Mouse (Mus musculus) ES-Bruce4 (cell line): ENCODE measurements around the gene Chchd6. TPM values are rescaled to one million over a fixed set of nuclear protein-coding genes. Genes with fewer than 3 reads are reported as not detected.

Source experiments
- H3K27ac ChIP-seq: 2 replicates; pipeline ENCODE4 v1.5.1; 2012; ENCODE audit warnings: low read length, inconsistent platforms; ENCODE audit not compliant: insufficient read depth
- H3K27me3 ChIP-seq: 2 replicates; pipeline ENCODE4 v1.6.1; 2012; ENCODE audit warnings: mild to moderate bottlenecking, low read length, inconsistent platforms; ENCODE audit not compliant: control insufficient read depth, poor library complexity, insufficient read depth, severe bottlenecking
- H3K36me3 ChIP-seq: 2 replicates; pipeline ENCODE4 v1.6.1; 2012; ENCODE audit warnings: inconsistent platforms, mild to moderate bottlenecking, low read length, moderate library complexity; ENCODE audit not compliant: control insufficient read depth, poor library complexity, insufficient read depth, severe bottlenecking
- H3K4me1 ChIP-seq: one replicate; pipeline ENCODE4 v1.8.1; 2011; ENCODE audit warnings: low read length; ENCODE audit not compliant: control insufficient read depth, insufficient read depth
- H3K4me3 ChIP-seq: 2 replicates; pipeline ENCODE4 v1.5.1; 2011; ENCODE audit warnings: low read depth, mild to moderate bottlenecking, low read length
- H3K9ac ChIP-seq: 2 replicates; pipeline ENCODE4 v1.6.1; 2012; ENCODE audit warnings: low read depth, mild to moderate bottlenecking, inconsistent platforms; ENCODE audit not compliant: poor library complexity, severe bottlenecking
- H3K9me3 ChIP-seq: replicated peaks from 2 replicates; pipeline ENCODE4 v1.6.1; 2012; ENCODE audit warnings: mild to moderate bottlenecking, low read length, inconsistent platforms; ENCODE audit not compliant: control insufficient read depth, poor library complexity, insufficient read depth, severe bottlenecking
- CTCF ChIP-seq: IDR thresholded peaks from one replicate; pipeline ENCODE4 v1.8.1; 2011; ENCODE audit warnings: low read depth, low read length
- EP300 ChIP-seq: IDR thresholded peaks from 2 replicates; pipeline ENCODE4 v1.6.1; 2011; ENCODE audit warnings: low read depth, low read length; ENCODE audit not compliant: insufficient read depth
- POLR2A ChIP-seq: IDR thresholded peaks from one replicate; pipeline ENCODE4 v1.8.1; 2011; ENCODE audit warnings: low read length; ENCODE audit not compliant: insufficient read depth
- polyA plus RNA-seq: library from polyadenylated mRNA; stranded (reverse); fragments of >200 nt; gene quantifications from 2 replicates; pipeline ENCODE4 v1.2.4, GENCODE M21; 2011; ENCODE audit warnings: low read depth; ENCODE audit not compliant: missing spikeins, insufficient read depth, insufficient read length

Gene Chchd6
- polyA plus RNA-seq, 1 experiment, result 10.1 TPM

DNA sequence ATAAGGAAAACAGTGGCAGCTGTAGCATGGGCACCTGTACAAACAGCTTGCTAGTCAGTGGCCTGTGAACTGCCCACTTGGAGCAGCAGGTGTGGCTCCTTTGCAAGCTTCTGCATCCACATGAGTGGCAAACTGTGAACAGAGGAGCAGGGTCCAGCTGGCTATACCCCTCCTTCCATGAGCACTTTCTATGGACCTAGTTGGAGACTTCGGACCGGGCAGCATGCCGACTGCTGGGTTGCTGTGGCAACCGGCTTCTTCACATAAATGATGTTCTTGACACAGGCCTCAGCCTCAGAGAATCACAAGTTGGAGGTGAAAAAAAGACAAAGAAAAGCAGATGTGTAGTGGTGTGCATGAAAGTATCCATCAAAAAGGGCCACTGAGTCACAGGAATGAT, 154.8 kb downstream of the Chchd6 start:
- H3K36me3 ChIP-seq, result no peaks in the 10 kb centered on the region
- no peaks in the 10 kb centered on the region for H3K27me3 ChIP-seq
- TF ChIP-seq EP300 (no peak), POLR2A (no peak), CTCF (no peak)
- H3K27ac ChIP-seq, result no peak overlapping the region
- H3K9ac ChIP-seq, result no peak overlapping the region
- H3K4me3 ChIP-seq, result no peak overlapping the region
- no peaks in the 10 kb centered on the region for H3K4me1 ChIP-seq
- no peaks in the 10 kb centered on the region for H3K9me3 ChIP-seq

DNA sequence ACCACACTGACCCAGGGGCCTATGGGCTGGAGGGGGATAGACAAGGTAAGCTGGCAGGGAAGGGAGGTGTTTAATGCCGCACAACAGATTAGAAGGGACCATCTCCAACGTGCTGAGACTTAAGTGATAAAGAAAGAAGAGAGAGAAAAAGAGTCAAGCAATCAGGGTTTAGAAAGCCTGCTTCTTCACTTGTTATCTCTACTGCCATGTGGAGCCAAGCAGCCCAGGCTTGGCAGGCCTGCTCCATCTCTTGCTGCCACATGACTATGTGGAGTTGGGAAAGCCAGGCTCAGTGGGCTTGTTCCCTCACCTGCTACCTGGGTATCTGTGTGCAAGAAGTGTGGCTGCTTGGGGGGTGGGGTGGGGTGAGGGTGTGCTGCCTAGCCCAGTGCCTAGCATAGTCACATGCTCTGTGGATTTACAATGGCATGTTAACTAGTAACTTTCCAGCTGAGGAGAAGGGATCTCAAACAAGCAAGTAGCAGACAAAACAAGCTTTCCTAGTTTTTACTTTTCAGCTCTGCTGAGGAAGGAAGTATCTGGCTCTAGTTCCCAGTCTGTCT, 163.5 kb downstream of the Chchd6 start:
- H3K9me3 ChIP-seq, result no peaks in the 10 kb centered on the region
- TF ChIP-seq CTCF, result no peak
- no peak for TF ChIP-seq POLR2A
- no peak for TF ChIP-seq EP300
- no peaks in the 10 kb centered on the region for H3K36me3 ChIP-seq

DNA sequence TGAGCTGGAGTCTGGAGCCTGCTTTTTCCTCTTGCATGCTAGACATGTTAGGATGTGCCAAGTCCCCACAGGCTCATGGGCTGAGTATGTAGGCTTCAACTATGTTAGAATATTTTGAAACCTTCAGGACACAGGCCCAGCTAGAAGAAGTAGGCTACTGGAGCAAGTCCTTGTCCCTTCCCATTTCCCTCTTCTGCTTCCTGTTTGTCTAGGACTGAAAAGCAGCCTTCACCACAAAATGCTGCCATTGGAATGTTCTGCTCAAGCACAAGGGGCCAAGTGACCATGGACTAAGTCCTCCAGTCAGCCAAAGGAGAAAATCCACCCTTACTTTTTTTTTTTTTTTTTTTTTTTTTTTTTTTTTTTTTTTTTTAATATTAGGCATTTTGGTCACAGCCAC, 164.7 kb downstream of the Chchd6 start:
- H3K9ac ChIP-seq, result no peak overlapping the region
- H3K27ac ChIP-seq, result no peak overlapping the region
- H3K4me1 ChIP-seq, result no peaks in the 10 kb centered on the region
- no peaks in the 10 kb centered on the region for H3K36me3 ChIP-seq
- TF ChIP-seq CTCF, result no peak
- TF ChIP-seq POLR2A, result no peak
- no peak for TF ChIP-seq EP300
- H3K27me3 ChIP-seq, result no peaks in the 10 kb centered on the region
- H3K4me3 ChIP-seq, result no peak overlapping the region
- H3K9me3 ChIP-seq, result no peaks in the 10 kb centered on the region

More for the DNA sequence above, 163.5 kb downstream of the Chchd6 start:
- no peak overlapping the region for H3K27ac ChIP-seq
- H3K9ac ChIP-seq, result no peak overlapping the region
- H3K4me3 ChIP-seq, result no peak overlapping the region
- H3K4me1 ChIP-seq, result no peaks in the 10 kb centered on the region
- H3K27me3 ChIP-seq, result no peaks in the 10 kb centered on the region

DNA sequence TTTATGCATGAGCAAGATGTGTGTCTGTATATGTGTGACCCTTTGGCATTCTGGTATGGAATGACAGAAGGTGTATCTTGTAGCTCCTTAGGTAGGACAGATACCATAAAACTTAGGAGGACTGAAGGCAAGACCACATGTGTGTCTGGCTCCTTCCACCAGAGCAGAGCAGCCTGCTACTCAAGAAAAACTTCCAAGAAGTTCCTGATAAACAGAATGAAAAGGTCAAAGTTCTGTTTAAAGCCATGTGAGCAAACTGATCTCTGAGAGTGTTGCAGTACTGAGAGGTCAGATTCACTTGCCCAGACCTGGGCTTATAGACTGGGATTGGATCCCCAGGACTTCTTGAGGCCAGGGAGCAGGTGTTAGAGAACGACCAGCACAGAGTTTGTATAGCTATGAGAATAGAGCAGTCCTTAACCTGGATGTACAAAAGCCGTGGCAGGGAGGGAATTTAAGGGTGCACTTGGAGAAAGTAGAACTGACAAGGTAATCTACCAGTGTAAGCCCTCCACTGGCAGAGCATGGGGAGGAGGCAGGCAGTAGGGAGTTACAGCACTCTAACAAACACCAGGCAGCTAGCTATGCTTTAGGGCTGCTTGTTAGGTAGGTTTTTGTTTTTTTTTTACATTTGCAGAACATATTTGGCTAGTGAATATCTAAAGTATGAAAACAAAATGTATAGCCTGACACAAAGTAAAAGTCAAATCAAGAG, 166.6 kb downstream of the Chchd6 start:
- no peaks in the 10 kb centered on the region for H3K27me3 ChIP-seq
- H3K9ac ChIP-seq, result no peak overlapping the region
- no peak overlapping the region for H3K4me3 ChIP-seq
- H3K36me3 ChIP-seq, result no peaks in the 10 kb centered on the region
- H3K9me3 ChIP-seq, result no peaks in the 10 kb centered on the region
- H3K27ac ChIP-seq, result no peak overlapping the region
- no peaks in the 10 kb centered on the region for H3K4me1 ChIP-seq
- no peak for TF ChIP-seq CTCF
- no peak for TF ChIP-seq POLR2A
- no peak for TF ChIP-seq EP300

DNA sequence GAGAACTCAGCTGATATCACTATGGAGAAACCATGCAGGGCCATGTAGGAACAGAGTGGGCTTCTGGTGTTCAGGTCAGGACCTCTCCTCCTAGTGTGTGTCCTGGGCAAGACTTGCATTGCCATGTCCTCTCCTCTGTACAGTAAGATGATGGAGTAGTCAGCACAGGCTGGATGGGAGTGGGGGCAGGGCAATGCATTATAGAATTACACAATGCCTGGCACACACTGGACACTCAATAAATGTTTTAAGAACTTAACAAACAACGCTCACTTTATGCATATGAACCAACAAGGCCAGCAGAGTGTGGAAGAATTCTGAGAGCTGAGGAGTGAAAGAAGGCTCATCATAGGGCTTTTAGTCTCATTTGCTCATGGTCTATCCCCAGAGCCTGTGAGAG, 171.0 kb downstream of the Chchd6 start:
- no peaks in the 10 kb centered on the region for H3K9me3 ChIP-seq
- H3K9ac ChIP-seq, result no peak overlapping the region
- no peaks in the 10 kb centered on the region for H3K27me3 ChIP-seq
- TF ChIP-seq POLR2A (no peak), CTCF (no peak), EP300 (no peak)
- H3K27ac ChIP-seq, result no peak overlapping the region
- no peaks in the 10 kb centered on the region for H3K36me3 ChIP-seq
- no peak overlapping the region for H3K4me3 ChIP-seq
- no peaks in the 10 kb centered on the region for H3K4me1 ChIP-seq

DNA sequence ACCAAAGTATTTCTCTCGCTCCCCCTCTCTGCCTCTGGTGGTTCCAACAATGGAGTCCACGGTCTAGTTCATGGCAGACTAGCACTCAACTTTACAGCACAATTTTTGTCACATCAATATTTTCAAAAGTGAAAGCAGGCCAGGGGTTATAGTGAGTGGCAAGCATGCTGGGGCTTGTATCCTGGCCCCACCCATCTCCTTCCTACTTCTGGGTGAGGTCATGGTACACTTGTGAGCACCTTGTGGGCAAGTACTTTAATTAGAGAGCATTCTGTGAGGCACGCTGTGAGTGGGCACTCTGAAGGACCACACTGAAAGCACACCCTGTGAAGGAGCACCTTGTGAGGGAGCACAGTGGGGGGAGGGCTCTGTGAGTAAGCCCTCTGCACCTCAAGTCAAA, 172.8 kb downstream of the Chchd6 start:
- Histone ChIP-seq H3K36me3 (no peaks in the 10 kb centered on the region), H3K27ac (no peak overlapping the region), H3K27me3 (no peaks in the 10 kb centered on the region), H3K9me3 (no peaks in the 10 kb centered on the region), H3K4me3 (no peak overlapping the region), H3K9ac (no peak overlapping the region), H3K4me1 (no peaks in the 10 kb centered on the region)
- TF ChIP-seq CTCF (no peak), POLR2A (no peak), EP300 (no peak)
